Mouse (Mus musculus): ENCODE results near the gene Slc12a8. TPM values are rescaled to one million over a fixed set of nuclear protein-coding genes. Genes with fewer than 3 reads are reported as not detected.

Slc12a8 gene
- polyA plus RNA-seq, 1 experiment: 3.7 TPM

- WGBS: 70% methylated on average over 12 of the region's 12 CpGs
- Histone ChIP-seq H3K27ac (ENCODE audit: control insufficient read depth, insufficient read depth, low read depth, low read length, poor library complexity) (no peak overlapping the region), H3K4me1 (ENCODE audit: control insufficient read depth, insufficient read depth, low read length) (peaks cover 2% of the 10 kb centered on the region), H3K4me3 (replicated peaks; ENCODE audit: control insufficient read depth, low read depth, low read length) (no peak overlapping the region)
- TF ChIP-seq POLR2A (IDR thresholded peaks at IDR 0.05; ENCODE audit: borderline replicate concordance, control insufficient read depth, low read depth, low read length) (no peak), CTCF (IDR thresholded peaks at IDR 0.05; ENCODE audit: control insufficient read depth, insufficient read depth, low read length) (no peak)
Measured at GRCm38 (mm10) chr16:33698277-33698790, 181.2 kb downstream of the Slc12a8 start.

- H3K4me3 ChIP-seq (replicated peaks; ENCODE audit: control insufficient read depth, low read depth, low read length): no peak overlapping the region
- no peaks in the 10 kb centered on the region; the same call in 1 of the 2 replicates for H3K4me1 ChIP-seq (ENCODE audit: control insufficient read depth, insufficient read depth, low read length)
- TF ChIP-seq CTCF (IDR thresholded peaks at IDR 0.05; ENCODE audit: control insufficient read depth, insufficient read depth, low read length) (no peak), POLR2A (IDR thresholded peaks at IDR 0.05; ENCODE audit: borderline replicate concordance, control insufficient read depth, low read depth, low read length) (no peak)
- WGBS: 80% methylated on average over 5 of the region's 5 CpGs
- no peak overlapping the region for H3K27ac ChIP-seq (ENCODE audit: control insufficient read depth, insufficient read depth, low read depth, low read length, poor library complexity)
Measured at GRCm38 (mm10) chr16:33700584-33700983, 183.5 kb downstream of the Slc12a8 start.

GRCm38 (mm10) chr16:33701872-33702271, 184.7 kb downstream of the Slc12a8 start:
- Histone ChIP-seq H3K27ac (ENCODE audit: control insufficient read depth, insufficient read depth, low read depth, low read length, poor library complexity) (no peak overlapping the region), H3K4me3 (replicated peaks; ENCODE audit: control insufficient read depth, low read depth, low read length) (no peak overlapping the region), H3K4me1 (ENCODE audit: control insufficient read depth, insufficient read depth, low read length) (no peaks in the 10 kb centered on the region; the same call in 1 of the 2 replicates)
- TF ChIP-seq POLR2A (IDR thresholded peaks at IDR 0.05; ENCODE audit: borderline replicate concordance, control insufficient read depth, low read depth, low read length) (no peak), CTCF (IDR thresholded peaks at IDR 0.05; ENCODE audit: control insufficient read depth, insufficient read depth, low read length) (no peak)
- 92% methylated on average over 4 of the region's 4 CpGs for WGBS

GRCm38 (mm10) chr16:33704289-33704688, 187.2 kb downstream of the Slc12a8 start:
- 64% methylated on average over 9 of the region's 9 CpGs for WGBS
- H3K4me3 ChIP-seq (replicated peaks; ENCODE audit: control insufficient read depth, low read depth, low read length): no peak overlapping the region
- H3K4me1 ChIP-seq (ENCODE audit: control insufficient read depth, insufficient read depth, low read length): peaks cover 1% of the 10 kb centered on the region
- no peak overlapping the region for H3K27ac ChIP-seq (ENCODE audit: control insufficient read depth, insufficient read depth, low read depth, low read length, poor library complexity)
- TF ChIP-seq CTCF (IDR thresholded peaks at IDR 0.05; ENCODE audit: control insufficient read depth, insufficient read depth, low read length) (no peak), POLR2A (IDR thresholded peaks at IDR 0.05; ENCODE audit: borderline replicate concordance, control insufficient read depth, low read depth, low read length) (no peak)

- WGBS: 54% methylated on average over 6 of the region's 6 CpGs
- H3K27ac ChIP-seq (ENCODE audit: control insufficient read depth, insufficient read depth, low read depth, low read length, poor library complexity): no peak overlapping the region
- no peak for TF ChIP-seq CTCF (IDR thresholded peaks at IDR 0.05; ENCODE audit: control insufficient read depth, insufficient read depth, low read length)
- H3K4me3 ChIP-seq (replicated peaks; ENCODE audit: control insufficient read depth, low read depth, low read length): no peak overlapping the region
- peaks cover 1% of the 10 kb centered on the region for H3K4me1 ChIP-seq (ENCODE audit: control insufficient read depth, insufficient read depth, low read length)
Measured at GRCm38 (mm10) chr16:33705258-33705657, 188.1 kb downstream of the Slc12a8 start.

- H3K27ac ChIP-seq (ENCODE audit: control insufficient read depth, insufficient read depth, low read depth, low read length, poor library complexity): no peak overlapping the region; the same call in 1 of the 2 replicates
- H3K4me1 ChIP-seq (ENCODE audit: control insufficient read depth, insufficient read depth, low read length): peaks cover 1% of the 10 kb centered on the region
- H3K4me3 ChIP-seq (replicated peaks; ENCODE audit: control insufficient read depth, low read depth, low read length): no peak overlapping the region
- no peak for TF ChIP-seq POLR2A (IDR thresholded peaks at IDR 0.05; ENCODE audit: borderline replicate concordance, control insufficient read depth, low read depth, low read length)
- TF ChIP-seq CTCF (IDR thresholded peaks at IDR 0.05; ENCODE audit: control insufficient read depth, insufficient read depth, low read length): no peak
- 84% methylated on average over 14 of the region's 14 CpGs for WGBS
Measured at GRCm38 (mm10) chr16:33706111-33706890, 189.2 kb downstream of the Slc12a8 start.

- H3K4me3 ChIP-seq (replicated peaks; ENCODE audit: control insufficient read depth, low read depth, low read length): no peak overlapping the region
- TF ChIP-seq CTCF (IDR thresholded peaks at IDR 0.05; ENCODE audit: control insufficient read depth, insufficient read depth, low read length): no peak
- no peak for TF ChIP-seq POLR2A (IDR thresholded peaks at IDR 0.05; ENCODE audit: borderline replicate concordance, control insufficient read depth, low read depth, low read length)
- H3K27ac ChIP-seq (ENCODE audit: control insufficient read depth, insufficient read depth, low read depth, low read length, poor library complexity): no peak overlapping the region
- peaks cover 1% of the 10 kb centered on the region for H3K4me1 ChIP-seq (ENCODE audit: control insufficient read depth, insufficient read depth, low read length)
- WGBS: 73% methylated on average over 10 of the region's 10 CpGs
Measured at GRCm38 (mm10) chr16:33708031-33708430, 190.9 kb downstream of the Slc12a8 start.

- WGBS: 82% methylated on average over 12 of the region's 12 CpGs
- peaks cover 1% of the 10 kb centered on the region for H3K4me1 ChIP-seq (ENCODE audit: control insufficient read depth, insufficient read depth, low read length)
- no peak overlapping the region for H3K4me3 ChIP-seq (replicated peaks; ENCODE audit: control insufficient read depth, low read depth, low read length)
- no peak overlapping the region for H3K27ac ChIP-seq (ENCODE audit: control insufficient read depth, insufficient read depth, low read depth, low read length, poor library complexity)
- no peak for TF ChIP-seq POLR2A (IDR thresholded peaks at IDR 0.05; ENCODE audit: borderline replicate concordance, control insufficient read depth, low read depth, low read length)
- no peak for TF ChIP-seq CTCF (IDR thresholded peaks at IDR 0.05; ENCODE audit: control insufficient read depth, insufficient read depth, low read length)
Measured at GRCm38 (mm10) chr16:33708585-33709397, 191.7 kb downstream of the Slc12a8 start.

Other genes starting within 250 kb of the Slc12a8 start
- 21.4 and 30.6 TPM in 2 replicates for gene Zfp148, start 136.5 kb upstream of the Slc12a8 start, polyA plus RNA-seq (2011; ENCODE audit: insufficient read depth, insufficient read length, low replicate concordance, missing spikeins)
- gene Heg1, start 167.0 kb downstream of the Slc12a8 start, polyA plus RNA-seq (2011; ENCODE audit: insufficient read depth, insufficient read length, low replicate concordance, missing spikeins): 10.0 and 10.1 TPM in 2 replicates

All from bone marrow, adult 2 months (tissue).